Mouse (Mus musculus) olfactory bulb, adult 2 months (tissue): ENCODE data around the gene Scube1.

ENCODE experiments used
- CTCF ChIP-seq: fragments of 200-500 bp; IDR thresholded peaks from 2 replicates; pipeline ENCODE4 v1.5.1; 2012; ENCODE audit warnings: low read depth, mild to moderate bottlenecking, low read length, moderate library complexity; ENCODE audit not compliant: insufficient read depth
- POLR2A ChIP-seq: fragments of 200-500 bp; IDR thresholded peaks from 2 replicates; pipeline ENCODE4 v1.6.1; 2012; ENCODE audit warnings: mild to moderate bottlenecking, low read depth, low read length, moderate library complexity; ENCODE audit not compliant: insufficient read depth

- TF ChIP-seq CTCF (no peak), POLR2A (no peak)
These were observed 152.7 kb downstream of the Scube1 start for GRCm38 (mm10) chr15:83572132-83572531.
